Mouse (Mus musculus) lung, embryonic 14.5 days (tissue): ENCODE data around the gene Elovl5. TPM values are rescaled to one million over a fixed set of nuclear protein-coding genes. Genes with fewer than 3 reads are reported as not detected.
"Not testable (repeated sequence)": the region's sequence is repeated elsewhere in the genome, so short reads cannot be mapped to it uniquely, and the experiment has no call there.

Experiments used
- ATAC-seq: fragments of 200-750 bp; cut with Nextera tagmentation; 2 replicates; pipeline ENCODE4 v1.8.0; 2017; ENCODE audit warnings: mild to moderate bottlenecking, moderate TSS enrichment, moderate library complexity; ENCODE audit not compliant: insufficient read depth
- DNase-seq: peaks from one replicate; pipeline ENCODE4 v3.0.0-alpha.2; 2015
- H3K27ac ChIP-seq: fragments of 300-500 bp; sonication (generic); 2 replicates; pipeline ENCODE4 v1.5.1; 2014; ENCODE audit warnings: low read depth, mild to moderate bottlenecking, moderate library complexity
- H3K27me3 ChIP-seq: fragments of 300-500 bp; sonication (generic); 2 replicates; pipeline ENCODE4 v1.6.1; 2014; ENCODE audit warnings: low read length, control low read depth; ENCODE audit not compliant: insufficient read depth
- H3K36me3 ChIP-seq: fragments of 300-500 bp; sonication (generic); 2 replicates; pipeline ENCODE4 v1.6.1; 2014; ENCODE audit warnings: control low read depth; ENCODE audit not compliant: insufficient read depth
- H3K4me1 ChIP-seq: fragments of 300-500 bp; sonication (generic); 2 replicates; pipeline ENCODE4 v1.6.1; 2014; ENCODE audit warnings: antibody characterized with exemption, control low read depth; ENCODE audit not compliant: insufficient read depth
- H3K4me2 ChIP-seq: fragments of 300-500 bp; sonication (generic); 2 replicates; pipeline ENCODE4 v1.6.1; 2014; ENCODE audit warnings: mild to moderate bottlenecking
- H3K4me3 ChIP-seq: fragments of 300-500 bp; sonication (generic); 2 replicates; pipeline ENCODE4 v1.5.1; 2014; ENCODE audit warnings: low read depth, low read length
- H3K9ac ChIP-seq: fragments of 300-500 bp; sonication (generic); 2 replicates; pipeline ENCODE4 v1.6.1; 2014
- H3K9me3 ChIP-seq: fragments of 300-500 bp; sonication (generic); 2 replicates; pipeline ENCODE4 v1.6.1; 2016; ENCODE audit warnings: low read depth, low read length, control low read depth
- CTCF ChIP-seq: IDR thresholded peaks from 2 replicates; pipeline ENCODE4 v1.5.1; 2016; ENCODE audit warnings: antibody characterized with exemption, low read depth
- WGBS: fragments of 180-500 bp; shearing (Covaris S2); extraction: QIAGEN DNeasy Blood & Tissue Kit; methylation state at CpG from one replicate; pipeline ENCODE4 v1.1.7; 2014; 5-methylcytosine and 5-hydroxymethylcytosine counted together
- polyA plus RNA-seq: library from polyadenylated mRNA; unstranded; fragments of >200 nt; fragmentation: Nextera tagmentation; extraction: Ambion mirVana; gene quantifications from 2 replicates; pipeline ENCODE4 v1.2.1, GENCODE M21; 2014

Gene Elovl5
- polyA plus RNA-seq, 1 experiment from 2014 or later: 76.7 TPM

DNA sequence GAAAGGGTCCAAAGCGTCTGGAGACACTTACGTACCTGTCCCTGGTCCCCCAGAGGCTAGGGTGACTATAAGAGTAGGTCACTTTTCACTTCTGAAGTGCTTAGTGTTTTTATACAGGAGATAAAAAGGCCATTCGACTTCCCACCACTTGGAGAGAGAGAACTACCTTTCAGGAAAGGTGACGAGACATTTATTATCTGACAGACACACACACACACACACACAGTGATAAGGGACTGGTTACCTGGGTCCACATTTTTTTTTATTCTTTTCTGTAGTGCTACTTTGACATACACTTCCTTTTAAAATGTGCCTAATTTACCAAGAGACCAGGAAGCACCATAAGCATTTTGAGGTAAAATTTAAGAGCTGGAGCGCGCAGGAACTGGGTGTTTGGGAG is 66.4 kb downstream of the Elovl5 start:
- TF ChIP-seq CTCF: no peak
- no peak overlapping the region for H3K4me3 ChIP-seq
- H3K9me3 ChIP-seq: no peaks in the 10 kb centered on the region
- peaks cover 51% of the 10 kb centered on the region for H3K36me3 ChIP-seq
- H3K9ac ChIP-seq: no peak overlapping the region
- no peak overlapping the region for H3K27ac ChIP-seq
- H3K4me2 ChIP-seq: no peak overlapping the region
- 67% methylated on average over 6 of the region's 6 CpGs for WGBS
- H3K27me3 ChIP-seq: no peaks in the 10 kb centered on the region
- ATAC-seq (no peak), DNase-seq (no peak)
- H3K4me1 ChIP-seq: no peaks in the 10 kb centered on the region

DNA sequence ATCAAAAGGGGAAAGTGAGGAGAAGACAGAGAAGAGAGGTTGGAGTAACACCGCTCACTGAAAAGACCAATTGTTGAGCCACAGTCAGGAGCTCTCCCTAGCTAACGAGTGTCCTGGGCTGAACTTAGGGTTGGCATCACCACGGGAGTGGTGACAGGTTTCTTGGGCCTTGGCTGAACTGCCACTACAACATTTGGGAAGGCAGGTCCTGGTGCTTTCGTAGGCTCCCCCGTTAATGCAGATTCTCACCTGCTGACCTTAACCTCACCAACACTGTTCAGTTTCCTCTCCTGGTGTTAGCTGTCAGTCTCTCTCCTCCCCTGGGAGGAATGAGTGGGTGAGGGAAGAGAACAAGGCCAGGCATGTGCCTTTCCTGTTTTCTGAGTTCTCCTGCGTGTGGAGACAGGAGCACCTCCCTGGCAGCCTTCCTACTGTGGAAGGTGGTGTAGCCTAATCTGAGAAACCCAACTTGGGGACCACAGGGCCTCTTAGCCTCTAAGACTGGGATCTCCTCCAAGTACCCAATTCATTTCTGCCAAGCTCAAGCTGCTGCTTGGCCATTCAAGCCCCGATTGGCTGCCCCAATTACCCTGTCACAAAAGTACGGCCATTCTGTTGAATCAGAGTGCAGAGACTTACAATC is 69.1 kb downstream of the Elovl5 start:
- WGBS: 68% methylated on average over 8 of the region's 8 CpGs
- Histone ChIP-seq H3K4me3 (no peak overlapping the region), H3K4me1 (no peaks in the 10 kb centered on the region), H3K36me3 (peaks cover 30% of the 10 kb centered on the region), H3K27me3 (no peaks in the 10 kb centered on the region), H3K9me3 (no peaks in the 10 kb centered on the region), H3K4me2 (no peak overlapping the region), H3K27ac (no peak overlapping the region), H3K9ac (no peak overlapping the region)
- no peak for DNase-seq
- TF ChIP-seq CTCF: no peak
- no peak for ATAC-seq

DNA sequence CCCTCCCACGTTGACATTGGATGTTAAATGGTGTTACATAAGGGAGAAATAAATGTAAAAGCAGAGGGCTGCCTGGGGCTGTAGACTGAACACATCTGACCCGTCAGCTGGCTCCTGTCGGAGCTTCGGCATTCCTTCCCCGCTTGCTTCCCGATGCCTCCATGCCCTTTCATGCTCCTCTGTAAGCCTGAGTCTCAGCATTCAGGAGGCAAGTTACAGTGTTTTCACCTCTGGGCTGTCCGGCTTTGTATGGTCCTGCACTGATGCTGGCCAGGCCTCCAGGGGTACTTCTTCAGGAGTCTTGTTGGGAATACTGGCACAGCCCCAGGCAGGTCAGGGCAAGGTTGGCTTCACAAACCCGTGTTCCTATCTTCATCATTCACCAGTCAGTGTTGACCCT is 72.5 kb downstream of the Elovl5 start:
- DNase-seq (no peak), ATAC-seq (no peak)
- Histone ChIP-seq H3K4me3 (no peak overlapping the region), H3K4me1 (no peaks in the 10 kb centered on the region), H3K27me3 (no peaks in the 10 kb centered on the region), H3K36me3 (peaks cover 5% of the 10 kb centered on the region; the same call in 1 of the 2 replicates), H3K4me2 (no peak overlapping the region), H3K27ac (no peak overlapping the region), H3K9ac (no peak overlapping the region), H3K9me3 (no peaks in the 10 kb centered on the region)
- WGBS: 45% methylated on average over 8 of the region's 8 CpGs
- TF ChIP-seq CTCF: no peak

DNA sequence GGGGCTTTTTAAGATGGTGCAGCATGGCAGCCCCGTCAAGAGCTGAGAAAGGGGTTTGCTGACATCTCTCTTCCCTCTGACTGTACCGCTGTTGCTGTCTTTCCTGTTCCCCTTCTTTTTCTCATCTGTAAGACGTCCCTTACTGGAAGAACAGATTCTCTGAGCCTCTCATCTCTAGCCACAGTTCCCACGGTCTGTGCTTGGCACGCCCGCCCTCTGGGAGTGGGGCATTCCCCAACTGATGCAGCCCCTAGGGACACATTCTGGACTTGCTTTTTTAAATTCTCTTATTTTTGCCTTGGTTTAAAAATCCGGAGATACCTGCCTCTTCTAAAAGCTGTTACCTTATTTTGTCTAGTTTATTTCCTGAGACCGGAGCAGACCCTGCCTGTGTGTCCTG is 73.1 kb downstream of the Elovl5 start:
- 65% methylated on average over 8 of the region's 8 CpGs for WGBS
- H3K9ac ChIP-seq: no peak overlapping the region
- no peaks in the 10 kb centered on the region for H3K4me1 ChIP-seq
- no peaks in the 10 kb centered on the region for H3K27me3 ChIP-seq
- ATAC-seq: no peak
- no peaks in the 10 kb centered on the region for H3K9me3 ChIP-seq
- H3K4me3 ChIP-seq: no peak overlapping the region
- no peak overlapping the region for H3K27ac ChIP-seq
- TF ChIP-seq CTCF: no peak
- 0 out of 2 replicates have a peak, but pooled peaks cover under 1% of the 10 kb centered on the region for H3K36me3 ChIP-seq
- no peak overlapping the region for H3K4me2 ChIP-seq
- no peak for DNase-seq

DNA sequence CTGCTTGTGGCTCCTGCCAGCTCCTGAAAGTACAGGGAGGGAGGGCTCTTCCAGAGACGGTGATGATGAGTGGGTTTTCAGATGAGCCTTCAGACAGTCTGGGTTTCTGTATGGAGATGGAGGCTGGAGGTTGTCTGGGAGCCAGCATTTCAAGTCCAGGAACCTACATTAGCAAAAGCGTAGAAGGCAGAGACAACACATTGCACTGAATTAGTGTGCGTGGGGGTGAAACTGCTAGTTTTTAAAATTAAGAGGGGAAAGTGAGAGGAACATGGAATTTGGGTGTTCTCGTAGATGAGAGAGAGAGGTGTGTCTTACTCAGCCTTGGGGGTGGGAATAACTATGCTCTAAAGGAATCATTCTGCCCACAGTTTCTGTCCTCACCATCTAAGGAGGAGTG is 74.5 kb downstream of the Elovl5 start:
- Histone ChIP-seq H3K4me2 (no peak overlapping the region), H3K36me3 (no peaks in the 10 kb centered on the region), H3K27ac (no peak overlapping the region), H3K9me3 (no peaks in the 10 kb centered on the region), H3K4me1 (no peaks in the 10 kb centered on the region), H3K4me3 (no peak overlapping the region), H3K27me3 (no peaks in the 10 kb centered on the region), H3K9ac (no peak overlapping the region)
- no peak for ATAC-seq
- WGBS: 86% methylated on average over 4 of the region's 4 CpGs
- no peak for DNase-seq
- TF ChIP-seq CTCF: no peak

DNA sequence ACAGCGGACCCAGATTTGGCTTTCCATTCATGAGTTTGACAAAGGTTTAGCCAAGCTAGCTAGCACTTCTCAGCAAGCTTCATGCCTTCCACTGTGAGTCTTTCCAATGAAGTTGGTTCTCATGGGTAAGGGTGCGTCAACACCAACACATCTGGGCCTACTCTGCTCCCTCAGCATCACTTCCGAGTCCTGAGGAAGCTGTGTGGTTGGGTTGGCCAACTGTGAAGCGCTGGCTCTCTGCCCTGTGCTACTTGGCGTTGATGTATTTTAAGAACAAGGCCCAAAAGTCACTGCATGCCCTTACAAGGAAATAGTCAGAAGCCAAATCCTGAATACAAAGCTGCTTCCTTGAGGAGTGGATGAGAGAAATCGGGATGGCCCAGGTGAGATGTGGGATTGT is 75.1 kb downstream of the Elovl5 start:
- no peak overlapping the region for H3K9ac ChIP-seq
- WGBS: 77% methylated on average over 6 of the region's 6 CpGs
- H3K4me1 ChIP-seq: no peaks in the 10 kb centered on the region
- TF ChIP-seq CTCF: no peak
- H3K36me3 ChIP-seq: no peaks in the 10 kb centered on the region
- H3K9me3 ChIP-seq: no peaks in the 10 kb centered on the region
- ATAC-seq (no peak), DNase-seq (no peak)
- H3K4me3 ChIP-seq: no peak overlapping the region
- no peak overlapping the region for H3K4me2 ChIP-seq
- no peak overlapping the region for H3K27ac ChIP-seq
- no peaks in the 10 kb centered on the region for H3K27me3 ChIP-seq

DNA sequence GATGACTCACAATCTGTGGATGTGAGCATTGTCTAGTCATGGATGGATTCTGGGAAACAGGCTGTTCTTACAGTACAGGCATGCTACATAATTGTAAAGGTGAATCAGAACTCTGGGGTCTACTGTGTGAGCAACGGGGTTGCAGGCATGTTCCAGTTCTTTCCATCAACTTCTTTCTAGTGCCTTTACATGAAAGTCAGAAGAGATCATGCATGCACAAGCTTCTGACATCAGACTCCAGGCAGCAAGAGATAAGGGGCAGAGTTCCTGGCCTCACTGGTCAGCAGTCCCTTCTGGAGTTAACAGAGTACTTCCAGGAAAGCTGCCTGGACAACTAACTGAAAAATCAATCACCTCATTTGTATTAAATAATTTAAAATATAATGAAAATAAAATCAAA is 75.9 kb downstream of the Elovl5 start:
- H3K4me3 ChIP-seq: no peak overlapping the region
- H3K27ac ChIP-seq: no peak overlapping the region
- H3K9me3 ChIP-seq: no peaks in the 10 kb centered on the region
- ATAC-seq (no peak), DNase-seq (no peak)
- no peak overlapping the region for H3K4me2 ChIP-seq
- no peaks in the 10 kb centered on the region for H3K4me1 ChIP-seq
- 79% methylated on average over 1 of the region's 1 CpGs for WGBS
- no peaks in the 10 kb centered on the region for H3K36me3 ChIP-seq
- TF ChIP-seq CTCF: no peak
- H3K9ac ChIP-seq: no peak overlapping the region
- H3K27me3 ChIP-seq: no peaks in the 10 kb centered on the region

DNA sequence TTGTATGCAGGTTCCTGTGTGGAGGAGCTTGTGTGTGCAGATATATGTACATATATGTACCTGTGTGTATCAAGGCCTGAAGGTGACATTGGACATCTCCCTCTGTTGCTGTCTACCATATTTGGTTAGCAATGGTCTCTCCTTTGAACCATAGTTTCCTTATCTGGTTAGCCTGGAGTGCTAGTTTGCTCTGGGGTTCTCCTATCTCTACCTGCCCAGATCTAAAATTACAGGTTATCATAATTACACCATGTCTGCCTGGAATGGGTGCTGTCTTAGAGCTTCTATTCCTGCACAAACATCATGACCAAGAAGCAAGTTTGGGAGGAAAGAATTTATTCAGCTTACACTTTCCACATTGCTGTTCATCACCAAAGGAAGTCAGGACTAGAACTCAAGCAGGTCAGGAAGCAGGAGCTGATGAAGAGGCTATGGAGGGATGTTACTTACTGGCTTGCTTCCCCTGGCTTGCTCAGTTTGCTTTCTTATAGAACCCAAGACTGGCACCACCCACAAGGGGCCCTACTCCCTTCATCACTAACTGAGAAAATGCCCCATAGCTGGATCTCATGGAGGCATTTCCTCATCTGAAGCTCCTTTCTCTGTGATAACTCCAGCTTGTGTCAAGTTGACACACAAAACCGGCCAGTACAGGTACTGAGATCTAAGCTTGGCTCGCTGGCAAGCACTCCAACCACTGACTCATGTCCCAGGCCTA is 76.5 kb downstream of the Elovl5 start:
- not testable (repeated sequence) for H3K4me1 ChIP-seq, H3K27ac ChIP-seq, H3K36me3 ChIP-seq, ATAC-seq, H3K9ac ChIP-seq, H3K4me3 ChIP-seq, H3K27me3 ChIP-seq, DNase-seq, H3K9me3 ChIP-seq, H3K4me2 ChIP-seq
- WGBS: 86% methylated on average over 2 of the region's 2 CpGs
